Comparison of ENCODE assay signal across 11 mouse cellular contexts in genomic region chr19:26891306-26891964, GRCm38 (mm10). TPM values are rescaled to one million over a fixed set of nuclear protein-coding genes. Genes with fewer than 3 reads are reported as not detected.
DNase-seq lines count a peak whose midpoint lies in the region; ATAC-seq lines count a peak whose summit lies in the region.
"Had no signal": no experiment of that assay in that cellular context is flagged by ENCODE, and none has a peak within 500 bp of the region (broad histone marks: within the 10 kb centered on the region; RNA-seq: fewer than 3 reads in every experiment).

No protein-coding gene starts in this region.

- no peak overlapping the region for H3K9ac ChIP-seq in embryonic facial prominence, embryonic 15.5 days
- H3K9ac ChIP-seq: neural tube, embryonic 13.5 days had no signal

- no peaks in the 10 kb centered on the region for H3K9me3 ChIP-seq in embryonic facial prominence, embryonic 15.5 days (replicated peaks)
- H3K9me3 ChIP-seq in forebrain, embryonic 10.5 days = no peaks in the 10 kb centered on the region
- no peaks in the 10 kb centered on the region for H3K9me3 ChIP-seq in midbrain, embryonic 10.5 days (replicated peaks)
- H3K9me3 ChIP-seq: neural tube, embryonic 13.5 days had no signal

- 40% methylated on average over 9 of the region's 9 CpGs for WGBS in embryonic facial prominence, embryonic 15.5 days
- WGBS in forebrain, embryonic 10.5 days = 89% methylated on average over 9 of the region's 9 CpGs
- WGBS in midbrain, embryonic 10.5 days = 90% methylated on average over 9 of the region's 9 CpGs

- no peaks in the 10 kb centered on the region for H3K27me3 ChIP-seq in embryonic facial prominence, embryonic 15.5 days
- no peaks in the 10 kb centered on the region for H3K27me3 ChIP-seq in forebrain, embryonic 10.5 days (ENCODE audit: poor library complexity, severe bottlenecking)
- H3K27me3 ChIP-seq in midbrain, embryonic 10.5 days (ENCODE audit: low read depth, poor library complexity, severe bottlenecking) = no peaks in the 10 kb centered on the region
- H3K27me3 ChIP-seq: neural tube, embryonic 13.5 days; Patski had no signal

- no peak overlapping the region for H3K4me3 ChIP-seq in embryonic facial prominence, embryonic 15.5 days (replicated peaks)
- H3K4me3 ChIP-seq in forebrain, embryonic 10.5 days = no peak overlapping the region
- H3K4me3 ChIP-seq in midbrain, embryonic 10.5 days = no peak overlapping the region
- H3K4me3 ChIP-seq: neural tube, embryonic 13.5 days had no signal

- ATAC-seq in embryonic facial prominence, embryonic 15.5 days (ENCODE audit: insufficient number of reproducible peaks, low FRiP score, low TSS enrichment, low read depth) = peak; percentile 43; the same call in 1 of the 2 replicates
- ATAC-seq: Patski had no signal

- H3K36me3 ChIP-seq in embryonic facial prominence, embryonic 15.5 days = no peaks in the 10 kb centered on the region
- no peaks in the 10 kb centered on the region for H3K36me3 ChIP-seq in forebrain, embryonic 10.5 days (replicated peaks)
- H3K36me3 ChIP-seq in midbrain, embryonic 10.5 days = no peaks in the 10 kb centered on the region
- H3K36me3 ChIP-seq: neural tube, embryonic 13.5 days had no signal

- H3K4me1 ChIP-seq in embryonic facial prominence, embryonic 15.5 days = peaks cover 5% of the 10 kb centered on the region; the same call in 1 of the 2 replicates
- H3K4me1 ChIP-seq in forebrain, embryonic 10.5 days = no peaks in the 10 kb centered on the region
- H3K4me1 ChIP-seq in midbrain, embryonic 10.5 days = no peaks in the 10 kb centered on the region

- peak; percentile 21 for DNase-seq in layer of hippocampus, adult 9-11 months
- DNase-seq in layer of hippocampus, postnatal 14 days (ENCODE audit: low spot score in 2 of 2) = no peak
- DNase-seq in kidney, adult 8-10 months = peak; percentile 34 to 39
- DNase-seq in lung, postnatal 4 days = peak; percentile 61 to 78
- no peak for DNase-seq in retina, postnatal 1 day
- no peak for DNase-seq in forebrain, embryonic 10.5 days (ENCODE audit: extremely low spot score, low spot score)
- no peak for DNase-seq in midbrain, embryonic 10.5 days (ENCODE audit: low spot score)

- peak overlapping the region; percentile 66 for H3K27ac ChIP-seq in embryonic facial prominence, embryonic 15.5 days (replicated peaks)
- no peak overlapping the region for H3K27ac ChIP-seq in forebrain, embryonic 10.5 days
- no peak overlapping the region for H3K27ac ChIP-seq in midbrain, embryonic 10.5 days (replicated peaks)
- H3K27ac ChIP-seq: neural tube, embryonic 13.5 days had no signal

- no peak overlapping the region for H3K4me2 ChIP-seq in embryonic facial prominence, embryonic 15.5 days (replicated peaks)
- H3K4me2 ChIP-seq: neural tube, embryonic 13.5 days had no signal

RNA-seq across cellular contexts. Expression of gene Gm815, which starts 5.8 kb away (rescaled TPM):
- not detected for total RNA-seq in layer of hippocampus, postnatal 14 days (2021)
- polyA plus RNA-seq in embryonic facial prominence, embryonic 15.5 days (2015; fragmentation: Nextera tagmentation; extraction: Ambion mirVana) = not detected in 2 replicates
- polyA plus RNA-seq in forebrain, embryonic 10.5 days (2016; fragmentation: Nextera tagmentation; extraction: Ambion mirVana) = not detected in 2 replicates
- polyA plus RNA-seq in midbrain, embryonic 10.5 days (2016; fragmentation: Nextera tagmentation; extraction: Ambion mirVana) = not detected in 2 replicates
- total RNA-seq: left cerebral cortex, postnatal 10 days had no signal
- polyA plus RNA-seq: neural tube, embryonic 13.5 days; Patski had no signal

Comparison
In these comparisons a context has a peak if more than half of its experiments do, and no peak if none do; other contexts are left out.
1. DNase-seq: peak in layer of hippocampus, adult 9-11 months (single experiment), kidney, adult 8-10 months (2 of 2) and lung, postnatal 4 days (2 of 2); none in layer of hippocampus, postnatal 14 days (0 of 2), retina, postnatal 1 day (single experiment), forebrain, embryonic 10.5 days (single experiment) and midbrain, embryonic 10.5 days (single experiment).